Mouse (Mus musculus) intestine, embryonic 14.5 days (tissue): ENCODE results near the gene Efcab2. TPM values are rescaled to one million over a fixed set of nuclear protein-coding genes. Genes with fewer than 3 reads are reported as not detected.

Experiments
- ATAC-seq: fragments of 200-750 bp; cut with Nextera tagmentation; replicated peaks from 2 replicates; pipeline ENCODE4 v1.8.0; 2017; ENCODE audit warnings: low read depth, moderate number of reproducible peaks, moderate TSS enrichment, moderate library complexity; ENCODE audit not compliant: low FRiP score, low TSS enrichment
- DNase-seq: peaks from one replicate; pipeline ENCODE4 v3.0.0-alpha.2; 2018; ENCODE audit warnings: low spot score
- H3K27ac ChIP-seq: fragments of 300-500 bp; sonication (generic); 2 replicates; pipeline ENCODE4 v1.5.1; 2014; ENCODE audit warnings: low read depth, mild to moderate bottlenecking, control low read depth
- H3K27me3 ChIP-seq: fragments of 300-500 bp; sonication (generic); replicated peaks from 2 replicates; pipeline ENCODE4 v1.6.1; 2014; ENCODE audit warnings: low read length, control low read depth; ENCODE audit not compliant: control insufficient read depth, insufficient read depth
- H3K36me3 ChIP-seq: fragments of 300-500 bp; sonication (generic); 2 replicates; pipeline ENCODE4 v1.6.1; 2014; ENCODE audit warnings: low read length, control low read depth; ENCODE audit not compliant: control insufficient read depth, insufficient read depth
- H3K4me1 ChIP-seq: fragments of 300-500 bp; sonication (generic); replicated peaks from 2 replicates; pipeline ENCODE4 v1.6.1; 2014; ENCODE audit warnings: low read length, control low read depth, mixed read lengths; ENCODE audit not compliant: control insufficient read depth, insufficient read depth
- H3K4me2 ChIP-seq: fragments of 300-500 bp; sonication (generic); 2 replicates; pipeline ENCODE4 v1.6.1; 2014; ENCODE audit warnings: low read length
- H3K4me3 ChIP-seq: fragments of 300-500 bp; sonication (generic); 2 replicates; pipeline ENCODE4 v1.5.1; 2014; ENCODE audit warnings: low read depth, low read length, control low read depth, mixed read lengths
- H3K9ac ChIP-seq: fragments of 300-500 bp; sonication (generic); 2 replicates; pipeline ENCODE4 v1.6.1; 2014; ENCODE audit warnings: mild to moderate bottlenecking, low read length
- H3K9me3 ChIP-seq: fragments of 300-500 bp; sonication (generic); 2 replicates; pipeline ENCODE4 v1.6.1; 2016; ENCODE audit warnings: low read length, control low read depth; ENCODE audit not compliant: control insufficient read depth
- WGBS: fragments of 180-500 bp; shearing (Covaris S2); extraction: QIAGEN DNeasy Blood & Tissue Kit; methylation state at CpG from one replicate; pipeline ENCODE4 v1.1.7; 2014; 5-methylcytosine and 5-hydroxymethylcytosine counted together
- polyA plus RNA-seq: library from polyadenylated mRNA; unstranded; fragments of >200 nt; fragmentation: Nextera tagmentation; extraction: Ambion mirVana; gene quantifications from 2 replicates; pipeline ENCODE4 v1.2.1, GENCODE M21; 2014

Efcab2 gene
- polyA plus RNA-seq, 1 experiment from 2014 or later = 9.3 TPM

DNA sequence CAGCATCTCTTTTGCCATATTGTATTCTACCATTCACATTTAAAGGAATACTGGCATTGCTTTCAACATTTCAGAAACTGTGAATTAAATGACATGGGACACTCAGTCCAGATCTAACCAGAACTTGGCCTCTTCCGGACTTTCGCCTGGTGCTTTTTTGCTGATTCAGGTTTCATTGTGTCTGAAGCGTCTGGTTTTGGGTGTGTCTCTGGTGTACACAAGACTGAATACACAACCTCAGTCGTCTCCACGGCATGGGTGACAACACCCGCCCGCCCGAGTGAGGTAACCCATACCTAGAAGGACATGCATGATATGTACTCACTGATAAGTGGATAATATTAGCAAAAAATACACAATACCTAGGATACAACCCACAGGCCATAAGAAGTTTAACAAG, 101.1 kb downstream of the Efcab2 start:
- Histone ChIP-seq H3K36me3 (no peaks in the 10 kb centered on the region), H3K4me3 (no peak overlapping the region), H3K27me3 (no peaks in the 10 kb centered on the region), H3K4me1 (no peaks in the 10 kb centered on the region), H3K9ac (no peak overlapping the region), H3K9me3 (no peaks in the 10 kb centered on the region), H3K27ac (no peak overlapping the region), H3K4me2 (no peak overlapping the region)
- ATAC-seq (no peak), DNase-seq (no peak)
- WGBS = 82% methylated on average over 8 of the region's 8 CpGs

DNA sequence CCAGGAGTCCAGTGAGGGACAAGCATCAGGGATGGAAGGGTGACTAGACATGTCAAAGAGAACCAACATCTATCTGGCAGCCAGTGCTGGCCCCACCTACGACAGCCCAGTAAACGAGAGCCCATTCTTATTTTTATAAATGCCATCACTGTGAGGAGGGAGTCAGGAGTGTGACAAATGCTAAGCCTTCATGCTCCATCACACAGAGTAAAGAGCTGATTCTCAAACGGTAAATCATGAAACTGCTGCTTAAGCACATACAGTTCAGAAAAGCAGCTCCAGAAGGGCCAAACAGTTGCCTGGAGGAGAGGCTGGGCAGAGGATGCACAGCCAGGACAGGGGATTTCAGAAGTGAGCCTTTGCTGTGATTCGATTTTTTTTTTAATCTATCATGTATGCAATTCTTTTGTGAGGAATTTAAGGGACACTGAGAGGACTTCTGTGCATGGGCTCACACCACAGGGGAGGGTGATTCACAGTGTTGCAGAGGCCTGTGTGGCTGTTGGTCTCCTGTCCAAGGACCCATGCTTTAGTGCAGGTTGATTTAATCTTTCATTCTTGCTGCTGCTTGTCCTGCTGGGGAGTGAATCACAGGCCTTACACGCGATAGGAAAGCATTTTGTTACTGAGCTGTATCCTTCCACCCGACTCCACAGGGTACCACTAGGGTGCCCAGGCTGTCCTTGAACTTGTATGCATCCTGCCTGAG, 106.6 kb downstream of the Efcab2 start:
- H3K4me1 ChIP-seq = 0 out of 2 replicates have a peak, but pooled peaks cover 4% of the 10 kb centered on the region
- H3K4me2 ChIP-seq = no peak overlapping the region
- no peak for DNase-seq
- no peaks in the 10 kb centered on the region for H3K9me3 ChIP-seq
- H3K27me3 ChIP-seq = no peaks in the 10 kb centered on the region
- H3K27ac ChIP-seq = no peak overlapping the region
- 65% methylated on average over 7 of the region's 7 CpGs for WGBS
- H3K36me3 ChIP-seq = no peaks in the 10 kb centered on the region
- no peak overlapping the region for H3K9ac ChIP-seq
- ATAC-seq = no peak
- H3K4me3 ChIP-seq = no peak overlapping the region

GRCm38 (mm10) chr1:178513954-178514353, 108.1 kb downstream of the Efcab2 start:
- WGBS = 26% methylated on average over 5 of the region's 8 CpGs

DNA sequence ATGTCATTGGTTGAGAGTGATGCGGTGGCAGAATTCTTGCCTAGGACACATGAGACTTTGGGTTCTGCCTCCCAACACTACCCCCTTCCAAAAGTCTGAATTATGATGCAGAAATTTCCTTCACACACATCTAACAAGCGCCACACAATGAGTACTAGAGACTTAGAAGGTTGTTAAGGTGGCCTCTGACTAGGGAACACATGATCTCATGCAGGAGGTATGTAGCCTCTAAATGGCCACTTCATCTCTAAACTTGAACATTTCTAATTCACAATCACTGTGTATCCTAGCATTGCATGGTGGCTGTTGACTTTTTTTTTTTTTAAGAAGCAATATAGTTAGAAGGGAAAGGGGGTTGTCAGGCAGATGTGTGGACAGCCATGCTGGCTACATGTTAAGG, 110.0 kb downstream of the Efcab2 start:
- Histone ChIP-seq H3K9ac (no peak overlapping the region), H3K36me3 (no peaks in the 10 kb centered on the region), H3K27me3 (no peaks in the 10 kb centered on the region), H3K27ac (no peak overlapping the region), H3K4me1 (0 out of 2 replicates have a peak, but pooled peaks cover 4% of the 10 kb centered on the region), H3K9me3 (no peaks in the 10 kb centered on the region), H3K4me2 (no peak overlapping the region), H3K4me3 (no peak overlapping the region)
- DNase-seq = no peak
- 74% methylated on average over 2 of the region's 2 CpGs for WGBS
- ATAC-seq = no peak

More at GRCm38 (mm10) chr1:178513954-178514353, 108.1 kb downstream of the Efcab2 start:
- Histone ChIP-seq H3K27me3 (no peaks in the 10 kb centered on the region), H3K9ac (no peak overlapping the region), H3K9me3 (no peaks in the 10 kb centered on the region), H3K4me3 (no peak overlapping the region), H3K4me1 (0 out of 2 replicates have a peak, but pooled peaks cover 4% of the 10 kb centered on the region), H3K27ac (no peak overlapping the region), H3K4me2 (no peak overlapping the region), H3K36me3 (no peaks in the 10 kb centered on the region)
- no peak for DNase-seq
- no peak for ATAC-seq

- Histone ChIP-seq H3K36me3 (no peaks in the 10 kb centered on the region), H3K4me3 (no peak overlapping the region), H3K4me2 (no peak overlapping the region), H3K27ac (no peak overlapping the region), H3K9me3 (0 out of 2 replicates have a peak, but pooled peaks cover 2% of the 10 kb centered on the region), H3K4me1 (no peaks in the 10 kb centered on the region), H3K9ac (no peak overlapping the region), H3K27me3 (no peaks in the 10 kb centered on the region)
- 90% methylated on average over 5 of the region's 5 CpGs for WGBS
- ATAC-seq = no peak
- no peak for DNase-seq
Observed at GRCm38 (mm10) chr1:178522389-178522788, 116.5 kb downstream of the Efcab2 start.

- Histone ChIP-seq H3K9ac (no peak overlapping the region), H3K27me3 (no peaks in the 10 kb centered on the region), H3K4me2 (no peak overlapping the region), H3K9me3 (0 out of 2 replicates have a peak, but pooled peaks cover 2% of the 10 kb centered on the region), H3K27ac (no peak overlapping the region), H3K4me1 (no peaks in the 10 kb centered on the region), H3K36me3 (no peaks in the 10 kb centered on the region), H3K4me3 (no peak overlapping the region)
- ATAC-seq (no peak), DNase-seq (no peak)
- WGBS = 52% methylated on average over 5 of the region's 5 CpGs
Observed at GRCm38 (mm10) chr1:178523152-178523551, 117.3 kb downstream of the Efcab2 start.

DNA sequence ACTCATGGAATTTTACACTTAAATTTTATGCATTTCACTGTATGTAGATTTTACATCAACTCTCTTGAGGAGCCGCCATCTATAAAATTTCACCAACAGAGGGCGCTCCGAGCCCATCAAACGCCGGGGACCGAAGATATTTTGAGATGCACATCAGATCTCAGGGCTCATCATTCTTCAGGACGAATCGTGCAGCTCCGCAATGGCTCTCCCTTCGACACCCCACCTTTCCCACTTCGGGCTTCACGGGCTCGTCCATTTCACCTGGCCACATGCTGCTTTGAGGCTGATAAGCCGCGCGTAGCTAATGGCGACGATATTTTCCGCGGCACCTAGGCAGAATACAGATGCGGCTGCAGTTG, 121.3 kb downstream of the Efcab2 start:
- DNase-seq = peak; percentile 97
- Histone ChIP-seq H3K36me3 (no peaks in the 10 kb centered on the region), H3K9ac (no peak overlapping the region), H3K4me2 (peak overlapping the region; percentile 100), H3K27ac (peak overlapping the region; percentile 82; the same call in 1 of the 2 replicates), H3K27me3 (no peaks in the 10 kb centered on the region), H3K4me1 (peaks cover 9% of the 10 kb centered on the region), H3K4me3 (peak overlapping the region; percentile 67), H3K9me3 (0 out of 2 replicates have a peak, but pooled peaks cover 2% of the 10 kb centered on the region)
- under 1% methylated on average over 21 of the region's 21 CpGs for WGBS
- 0 out of 2 replicates have a peak, but pooled peaks have one; percentile 12 for ATAC-seq

DNA sequence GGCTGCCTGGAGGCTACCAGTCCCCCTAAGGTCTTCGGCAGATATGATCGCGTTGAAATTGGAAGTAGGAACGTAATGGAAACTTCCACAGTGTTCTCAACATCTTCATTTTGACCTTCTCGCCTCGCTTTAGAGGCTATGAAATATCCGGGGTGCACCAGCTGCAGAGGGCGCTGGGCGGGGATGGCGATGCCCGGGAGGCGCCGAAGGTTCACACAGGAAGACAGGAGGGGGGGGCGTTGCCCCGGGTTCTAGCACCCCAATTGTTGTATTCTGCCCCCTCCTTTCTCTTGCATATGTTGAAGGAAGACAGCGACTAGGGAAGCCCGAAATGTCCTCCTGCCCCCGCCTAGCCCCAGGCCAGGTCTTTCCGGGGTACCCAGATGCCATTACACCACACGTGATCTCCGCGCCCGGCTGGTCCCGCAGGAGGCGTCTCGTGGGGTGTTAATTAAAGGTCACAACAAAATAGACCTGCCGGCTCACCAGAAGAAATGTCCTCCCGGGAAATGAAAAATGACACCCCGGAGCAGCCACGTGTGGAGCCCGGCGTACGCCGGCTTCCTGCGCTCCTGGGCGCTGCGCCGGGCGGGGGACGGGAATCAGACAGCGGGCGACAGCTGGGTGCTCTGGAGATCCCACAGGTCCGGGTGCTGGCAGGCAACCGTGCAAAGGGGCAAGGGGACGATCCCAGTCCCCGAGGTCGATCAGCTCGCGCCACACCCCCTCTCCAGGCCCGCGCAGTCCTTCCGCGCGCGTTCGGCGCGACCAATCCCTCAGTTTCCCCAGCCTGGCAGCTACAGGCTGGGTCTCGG, 121.9 kb downstream of the Efcab2 start:
- Histone ChIP-seq H3K27me3 (no peaks in the 10 kb centered on the region), H3K36me3 (no peaks in the 10 kb centered on the region), H3K27ac (peak overlapping the region; percentile 82; the same call in 1 of the 2 replicates), H3K4me1 (peaks cover 15% of the 10 kb centered on the region), H3K9me3 (0 out of 2 replicates have a peak, but pooled peaks cover 2% of the 10 kb centered on the region), H3K4me2 (peak overlapping the region; percentile 100), H3K4me3 (peak overlapping the region; percentile 67), H3K9ac (peak overlapping the region; percentile 57)
- under 1% methylated on average over 59 of the region's 59 CpGs for WGBS
- peak; percentile 32 for ATAC-seq
- DNase-seq = peak; percentile 81
